Mouse (Mus musculus) 3T3-L1 (cell line): ENCODE measurements at regions not wholly inside any gene's neighbourhood (a gene's known extent, or its start where the extent isn't known, plus 50 kb on each side); places are given as distances from the start of the nearest gene placed in this dataset.
A peak's percentile ranks its signal among the peaks of the same experiment; 100 is the strongest.
"Not testable (repeated sequence)": the region's sequence is repeated elsewhere in the genome, so short reads cannot be mapped to it uniquely, and the experiment has no call there.

Experiments used
- DNase-seq: peaks from one replicate; pipeline ENCODE4 v3.0.0-alpha.2; 2015; ENCODE audit warnings: low read depth, low spot score

DNA sequence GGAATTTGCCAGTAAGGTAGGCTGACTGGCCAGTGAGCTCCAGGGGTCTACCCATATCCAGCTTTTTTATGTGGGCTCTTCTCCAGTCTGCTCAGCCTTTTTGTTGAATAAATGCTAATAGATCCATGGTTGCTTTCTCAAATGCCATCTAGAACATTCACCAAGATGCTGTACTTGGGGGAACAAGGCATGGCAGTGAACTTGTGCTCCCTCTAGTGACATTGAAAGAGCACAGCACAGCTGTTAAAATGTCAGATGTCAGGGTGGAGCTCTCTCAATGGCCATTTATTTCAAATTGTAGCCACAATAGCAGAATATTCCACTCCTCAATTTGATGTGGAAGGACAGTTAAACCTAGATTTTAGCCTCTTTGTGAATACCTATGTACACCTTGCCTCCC lies 86.3 kb downstream of the Kcnk1 start:
- DNase-seq: peak; percentile 13

GRCm38 (mm10) chr8:126082827-126083226 lies 87.9 kb downstream of the Kcnk1 start:
- DNase-seq: no peak

GRCm38 (mm10) chr8:126090772-126091171 lies 95.8 kb downstream of the Kcnk1 start:
- no peak for DNase-seq

DNA sequence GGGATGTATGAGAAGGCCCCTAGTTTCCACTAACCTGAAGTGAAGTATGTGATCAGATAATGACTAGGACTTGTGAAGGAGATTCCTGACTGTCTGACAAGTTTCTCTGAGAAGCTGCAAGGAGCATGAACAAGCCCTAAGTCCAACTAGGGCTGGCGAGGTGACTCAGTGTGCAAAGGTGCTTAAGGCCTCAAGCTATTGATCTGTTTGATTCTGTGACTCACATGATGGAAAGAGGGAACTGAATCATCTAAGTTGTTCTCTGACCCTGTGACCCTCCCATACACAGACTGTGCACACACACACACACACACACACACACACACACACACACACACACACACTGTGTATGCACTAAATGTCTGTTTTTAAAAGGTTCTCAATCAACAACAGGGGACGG lies 99.0 kb downstream of the Kcnk1 start:
- DNase-seq: no peak

- no peak for DNase-seq
Observed at GRCm38 (mm10) chr8:126096056-126096455, 101.1 kb downstream of the Kcnk1 start.

- no peak for DNase-seq
Observed at GRCm38 (mm10) chr8:126096636-126097170, 101.7 kb downstream of the Kcnk1 start.

DNA sequence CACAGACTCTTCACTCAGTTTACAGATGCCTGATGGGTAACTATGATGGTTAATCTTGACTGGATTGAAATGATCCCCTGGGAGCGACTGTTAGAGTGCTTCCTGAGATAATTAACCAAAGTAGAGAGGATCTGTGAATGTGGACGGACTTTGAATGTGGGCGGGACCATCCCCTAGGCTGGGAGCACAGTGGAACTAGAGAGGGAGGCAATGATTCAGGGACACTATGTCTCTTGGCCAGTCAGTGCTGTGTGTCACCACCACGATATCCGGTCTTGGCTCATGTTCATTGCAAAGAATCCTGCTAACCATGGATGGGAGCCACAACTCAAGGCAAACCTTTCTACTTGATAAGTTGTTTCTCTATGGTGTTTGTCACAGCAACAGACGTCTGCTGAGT lies 103.9 kb downstream of the Kcnk1 start:
- DNase-seq: no peak

DNA sequence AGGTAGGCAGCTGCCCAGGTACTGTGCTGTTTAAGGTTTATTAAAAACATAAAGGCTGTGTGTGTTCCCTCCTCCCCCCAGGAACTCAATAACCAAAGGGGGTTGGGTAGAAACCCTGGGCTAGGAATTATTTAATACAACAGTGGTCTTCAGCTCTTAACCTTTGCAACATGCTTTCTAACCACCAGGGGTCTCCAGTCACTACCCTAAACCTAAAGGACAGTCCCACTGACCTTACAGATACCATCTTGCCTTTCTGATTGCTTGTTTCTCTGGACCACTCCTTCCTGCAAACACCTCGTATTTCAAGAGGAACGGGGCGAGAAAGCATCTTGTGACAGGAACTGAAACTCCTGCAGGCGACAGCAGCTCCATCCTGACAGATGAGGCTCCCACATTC lies 104.9 kb downstream of the Kcnk1 start:
- DNase-seq: peak; percentile 5

DNA sequence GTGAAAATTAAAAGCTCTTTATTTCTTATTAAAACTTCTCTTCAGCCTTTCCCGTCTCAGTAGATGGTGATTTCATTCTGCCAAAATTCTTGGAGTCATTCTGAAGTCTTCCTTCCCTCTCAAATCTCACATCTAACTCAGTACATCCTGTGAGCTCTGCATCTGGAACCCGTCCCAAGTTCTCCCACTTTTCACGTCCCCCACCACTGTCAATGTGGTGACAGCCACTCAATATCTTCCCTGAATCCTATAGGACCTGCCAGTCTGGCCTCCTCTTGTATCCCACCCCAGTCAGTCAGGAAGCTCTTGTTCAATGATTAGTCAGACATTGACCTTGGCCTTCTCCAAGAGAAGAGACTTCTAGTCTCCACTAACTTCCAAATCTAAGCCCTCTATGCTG lies 110.1 kb downstream of the Kcnk1 start:
- DNase-seq: no peak

- DNase-seq: no peak
Observed at GRCm38 (mm10) chr8:126126041-126126440, 131.1 kb downstream of the Kcnk1 start.

GRCm38 (mm10) chr8:126132076-126132475 lies 137.1 kb downstream of the Kcnk1 start:
- DNase-seq: no peak

DNA sequence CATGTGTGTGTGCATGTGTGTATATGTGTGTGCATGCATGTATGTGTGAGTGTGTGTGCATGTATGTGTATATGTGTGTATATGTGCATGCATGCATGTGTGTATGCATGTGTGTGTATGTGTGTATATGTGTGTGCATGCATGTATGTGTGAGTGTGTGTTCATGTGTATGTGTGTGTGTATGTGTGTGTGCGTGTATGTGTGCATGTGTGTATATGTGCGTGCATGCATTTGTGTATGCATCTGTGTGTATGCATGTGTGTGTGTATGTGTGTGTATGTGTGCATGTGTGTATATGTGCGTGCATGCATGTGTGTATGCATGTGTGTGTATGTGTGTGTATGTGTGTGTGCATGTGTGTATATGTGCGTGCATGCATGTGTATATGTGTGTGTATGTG lies 137.9 kb downstream of the Kcnk1 start:
- not testable (repeated sequence) for DNase-seq

- DNase-seq: no peak
Observed at GRCm38 (mm10) chr8:126135100-126135499, 140.1 kb downstream of the Kcnk1 start.

DNA sequence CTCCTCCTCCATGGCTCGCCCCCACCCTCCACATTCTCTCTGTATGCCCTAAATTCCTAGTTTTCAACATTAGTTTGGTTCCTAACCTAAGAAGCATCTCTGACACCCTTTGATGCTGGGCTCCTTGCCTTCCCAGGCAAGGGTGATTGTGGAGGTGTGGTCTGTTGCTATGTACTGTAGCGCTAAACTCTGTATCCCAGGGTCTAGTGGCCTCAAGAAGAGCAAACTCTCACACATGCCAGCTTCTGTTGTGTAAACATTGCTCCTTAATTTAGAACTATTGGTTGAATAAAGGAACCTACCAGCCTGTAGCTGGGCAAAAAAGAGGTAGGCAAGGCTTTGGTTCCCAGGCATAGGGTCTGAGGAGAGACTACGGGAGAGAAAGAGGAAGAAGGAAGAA lies 140.6 kb downstream of the Kcnk1 start:
- no peak for DNase-seq

GRCm38 (mm10) chr8:126136946-126137345 lies 142.0 kb downstream of the Kcnk1 start:
- DNase-seq: no peak

DNA sequence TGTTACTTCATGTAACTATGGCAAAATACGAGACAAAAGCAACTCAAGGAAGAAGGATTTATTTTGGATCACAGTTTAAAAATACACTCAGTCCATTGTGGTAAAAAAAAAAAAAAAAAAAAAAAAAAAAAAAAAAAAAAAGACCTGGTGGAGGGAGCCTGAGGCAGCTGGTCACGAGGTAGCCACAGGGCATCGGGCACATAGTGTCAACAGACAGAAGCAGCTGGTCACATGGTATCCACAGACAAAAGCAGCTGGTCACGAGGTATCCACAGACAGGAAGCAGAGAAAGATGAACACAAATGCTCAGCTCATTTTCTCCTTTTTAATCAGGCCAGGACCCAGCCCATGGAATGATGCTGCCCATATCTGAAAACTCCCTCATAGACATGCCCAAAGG lies 142.5 kb downstream of the Kcnk1 start:
- DNase-seq: no peak

DNA sequence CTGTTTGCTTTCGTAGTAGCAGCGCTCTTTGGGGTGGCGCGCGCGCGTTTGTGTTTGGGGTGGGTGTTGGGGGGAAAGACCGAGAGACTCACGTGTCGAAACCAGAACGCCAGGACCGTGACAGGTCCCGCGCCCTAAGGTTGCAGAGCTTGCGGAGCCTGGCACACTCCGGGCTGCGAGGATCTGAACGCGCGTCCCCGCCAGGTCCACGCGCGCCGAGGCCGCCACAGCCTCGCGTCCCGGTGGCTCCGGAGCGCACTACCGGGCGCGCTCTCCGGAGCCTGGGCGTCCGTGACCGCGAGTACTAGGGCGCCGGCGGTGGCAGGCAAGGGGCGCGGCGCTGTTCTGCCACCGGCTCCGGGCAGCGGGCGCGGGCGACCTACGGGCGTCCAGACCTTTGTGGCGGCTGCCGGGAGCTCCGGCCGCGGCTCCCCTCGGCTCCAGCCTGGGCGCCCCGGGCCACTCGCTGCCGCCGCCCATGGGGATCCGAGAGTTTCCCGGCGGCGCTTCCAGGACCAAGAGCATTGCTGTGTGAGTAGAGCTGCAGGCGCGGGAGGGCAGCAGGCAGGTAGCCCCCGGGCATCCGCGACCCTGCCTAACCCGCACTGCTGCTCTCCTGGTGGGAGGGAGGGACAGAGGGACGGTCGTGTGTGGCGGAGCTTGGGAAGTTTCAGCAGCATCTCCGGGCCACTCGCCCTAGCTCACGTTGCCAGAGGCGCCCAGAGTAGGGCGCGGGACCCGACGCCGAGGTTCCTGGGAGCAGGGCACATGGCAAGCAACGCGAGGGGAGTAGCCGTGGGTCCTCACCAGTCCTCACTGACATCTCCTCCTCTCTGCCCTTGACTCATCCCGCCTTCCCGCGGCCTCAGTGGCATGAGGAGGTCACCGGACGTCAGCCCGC lies 143.9 kb downstream of the Kcnk1 start:
- no peak for DNase-seq

GRCm38 (mm10) chr8:126139546-126139870 lies 144.5 kb downstream of the Kcnk1 start:
- DNase-seq: no peak

DNA sequence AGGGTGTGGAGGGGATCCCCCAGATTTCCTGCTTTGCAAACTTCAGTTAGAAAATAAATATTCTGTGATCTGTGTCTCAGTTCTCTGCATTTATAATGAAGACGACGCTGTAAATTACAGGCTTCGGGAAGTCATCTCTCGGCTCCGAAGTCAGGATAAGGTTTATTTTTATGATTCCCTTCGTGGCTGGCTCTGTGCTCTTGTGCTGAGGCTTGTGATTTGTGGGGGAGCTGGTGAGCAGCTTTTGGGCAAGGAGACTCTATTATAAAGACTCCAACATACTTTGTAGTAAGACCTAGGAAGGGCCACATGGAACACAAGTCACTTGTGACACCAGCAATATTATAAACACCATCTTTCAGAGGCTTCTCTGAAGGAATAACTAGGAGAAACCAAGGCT lies 146.0 kb downstream of the Kcnk1 start:
- no peak for DNase-seq

GRCm38 (mm10) chr8:126151527-126151926 lies 146.8 kb upstream of the Slc35f3 start:
- no peak for DNase-seq

DNA sequence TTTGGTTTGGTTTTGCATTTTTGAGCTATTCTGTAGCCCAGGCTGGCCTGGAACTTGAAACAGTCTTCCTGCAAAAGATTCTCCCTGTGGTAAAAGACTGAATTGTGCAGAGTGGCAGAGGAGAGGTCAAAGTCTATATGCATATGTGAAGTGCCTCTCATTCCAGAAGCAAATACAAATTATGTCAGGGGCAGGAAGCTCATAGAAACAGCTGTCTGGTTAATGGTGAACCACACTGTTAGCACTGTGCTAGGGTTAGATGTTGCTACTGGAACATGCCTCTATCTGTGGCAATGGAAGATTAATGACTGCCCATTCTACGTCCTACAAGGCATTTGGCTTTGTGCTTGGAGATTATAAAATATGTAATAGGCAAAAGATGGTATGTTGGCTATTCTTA lies 144.4 kb upstream of the Slc35f3 start:
- no peak for DNase-seq

GRCm38 (mm10) chr8:126157452-126158185 lies 140.7 kb upstream of the Slc35f3 start:
- DNase-seq: peak; percentile 42

GRCm38 (mm10) chr8:126159485-126159884 lies 138.9 kb upstream of the Slc35f3 start:
- no peak for DNase-seq
